In the genomic region with DNA sequence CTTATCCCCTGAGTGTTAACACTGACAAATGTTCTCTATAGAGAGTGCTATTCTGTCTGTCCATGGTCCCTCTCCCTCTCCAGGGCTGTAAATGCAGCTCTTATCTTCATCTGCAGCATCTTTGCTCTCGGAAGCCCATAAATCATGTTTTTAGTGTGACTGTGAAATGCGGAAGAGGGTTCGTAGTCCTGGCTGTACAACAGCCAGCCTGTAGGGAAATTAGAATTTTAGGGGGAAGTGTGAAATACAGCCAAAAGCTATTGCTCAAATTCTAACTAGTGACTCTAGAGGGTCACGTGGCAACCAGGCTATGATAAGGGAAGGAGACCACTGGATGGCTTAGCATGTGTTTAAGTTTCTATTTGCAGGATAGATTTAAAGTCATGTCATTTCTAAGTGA, we compare ENCODE assay signal across 9 mouse cellular contexts.
A peak's percentile ranks its signal among the peaks of the same experiment; 100 is the strongest.
DNase-seq lines count a peak whose midpoint lies in the region; ATAC-seq lines count a peak whose summit lies in the region.
"Had no signal": no experiment of that assay in that cellular context is flagged by ENCODE, and none has a peak within 500 bp of the region (broad histone marks: within the 10 kb centered on the region; RNA-seq: fewer than 3 reads in every experiment).

No protein-coding gene starts in this region.

- no peaks in the 10 kb centered on the region for H3K9me3 ChIP-seq in liver, embryonic 15.5 days (replicated peaks)
- H3K9me3 ChIP-seq in liver, embryonic 12.5 days (replicated peaks) = no peaks in the 10 kb centered on the region
- H3K9me3 ChIP-seq in kidney, embryonic 14.5 days (ENCODE audit: control insufficient read depth, low read length) = no peaks in the 10 kb centered on the region
- H3K9me3 ChIP-seq: hindbrain, embryonic 12.5 days had no signal

- WGBS in liver, embryonic 15.5 days (ENCODE audit: insufficient replicate concordance) = 20% methylated on average over 4 of the region's 4 CpGs
- WGBS in liver, embryonic 12.5 days (ENCODE audit: insufficient replicate concordance) = 28% methylated on average over 4 of the region's 4 CpGs
- WGBS in kidney, embryonic 14.5 days = 28% methylated on average over 4 of the region's 4 CpGs

- no peak for ATAC-seq in liver, embryonic 15.5 days (ENCODE audit: insufficient read depth)
- no peak for ATAC-seq in liver, embryonic 12.5 days
- ATAC-seq in kidney, embryonic 14.5 days (ENCODE audit: low FRiP score, low TSS enrichment) = peak; percentile 45
- ATAC-seq in monocyte, adult 5-6 weeks (replicated peaks; ENCODE audit: insufficient number of reproducible peaks, low FRiP score, low TSS enrichment, poor library complexity, severe bottlenecking) = peak; percentile 79
- no peak for ATAC-seq in cerebellum, adult (ENCODE audit: insufficient number of reproducible peaks, low FRiP score, low TSS enrichment)

- H3K4me2 ChIP-seq in liver, embryonic 15.5 days = no peak overlapping the region
- no peak overlapping the region for H3K4me2 ChIP-seq in liver, embryonic 12.5 days
- no peak overlapping the region for H3K4me2 ChIP-seq in kidney, embryonic 14.5 days (replicated peaks; ENCODE audit: low read depth, low read length)
- H3K4me2 ChIP-seq: hindbrain, embryonic 12.5 days had no signal

- H3K27me3 ChIP-seq in liver, embryonic 15.5 days = no peaks in the 10 kb centered on the region
- H3K27me3 ChIP-seq in liver, embryonic 12.5 days (replicated peaks) = no peaks in the 10 kb centered on the region
- no peaks in the 10 kb centered on the region for H3K27me3 ChIP-seq in kidney, embryonic 14.5 days (ENCODE audit: control insufficient read depth, insufficient read depth, low read length)
- H3K27me3 ChIP-seq: hindbrain, embryonic 12.5 days had no signal

- no peak overlapping the region for H3K4me3 ChIP-seq in liver, embryonic 15.5 days (replicated peaks)
- no peak overlapping the region for H3K4me3 ChIP-seq in liver, embryonic 12.5 days
- H3K4me3 ChIP-seq in kidney, embryonic 14.5 days (ENCODE audit: low read length) = no peak overlapping the region
- H3K4me3 ChIP-seq: hindbrain, embryonic 12.5 days had no signal

- peak overlapping the region; percentile 19; the same call in 1 of the 2 replicates for H3K27ac ChIP-seq in liver, embryonic 15.5 days (replicated peaks)
- H3K27ac ChIP-seq in liver, embryonic 12.5 days = no peak overlapping the region; the same call in 1 of the 2 replicates
- no peak overlapping the region for H3K27ac ChIP-seq in kidney, embryonic 14.5 days (ENCODE audit: low read depth, low read length)
- H3K27ac ChIP-seq: hindbrain, embryonic 12.5 days had no signal

- no peak overlapping the region for H3K9ac ChIP-seq in liver, embryonic 15.5 days
- H3K9ac ChIP-seq in liver, embryonic 12.5 days = no peak overlapping the region
- H3K9ac ChIP-seq in kidney, embryonic 14.5 days (ENCODE audit: low read depth, low read length) = no peak overlapping the region
- H3K9ac ChIP-seq: hindbrain, embryonic 12.5 days had no signal

- DNase-seq in MN1 (ENCODE audit: low spot score) = peak; percentile 51
- no peak for DNase-seq in left cerebral cortex, adult 8-10 months (ENCODE audit: low spot score in 2 of 2)
- DNase-seq: left cerebral cortex, postnatal 4 days had no signal

- peaks cover 28% of the 10 kb centered on the region for H3K4me1 ChIP-seq in liver, embryonic 15.5 days (replicated peaks)
- H3K4me1 ChIP-seq in liver, embryonic 12.5 days = peaks cover 34% of the 10 kb centered on the region
- peaks cover 12% of the 10 kb centered on the region; the same call in 1 of the 2 replicates for H3K4me1 ChIP-seq in kidney, embryonic 14.5 days (ENCODE audit: control insufficient read depth, insufficient read depth, low read length)
- H3K4me1 ChIP-seq: hindbrain, embryonic 12.5 days had no signal

- peaks cover 8% of the 10 kb centered on the region; the same call in 1 of the 2 replicates for H3K36me3 ChIP-seq in liver, embryonic 15.5 days (replicated peaks)
- H3K36me3 ChIP-seq in liver, embryonic 12.5 days = peaks cover 9% of the 10 kb centered on the region
- H3K36me3 ChIP-seq in kidney, embryonic 14.5 days (ENCODE audit: control insufficient read depth, insufficient read depth, low read length) = no peaks in the 10 kb centered on the region

Comparison
In these comparisons a context has a peak if more than half of its experiments do, and no peak if none do; other contexts are left out.
1. ATAC-seq: peak in kidney, embryonic 14.5 days (single experiment) and monocyte, adult 5-6 weeks (single experiment); none in liver, embryonic 15.5 days (single experiment), liver, embryonic 12.5 days (single experiment) and cerebellum, adult (single experiment).